Mouse (Mus musculus) spleen, adult 18-20 months (tissue): ENCODE results near the gene Gm49358.

ENCODE experiments used
- DNase-seq, 2 experiments: peaks; one replicate each; pipeline ENCODE4 v3.0.0; 2022; ENCODE audit warnings: mixed read lengths in 2 of 2

Gene Gm49358

GRCm38 (mm10) chr10:86778398-86779116, 14.8 kb downstream of the Gm49358 start, which contains the start of gene Nt5dc3:
Gene Nt5dc3, plus strand, starts transcription at chr10:86779005.
- peak; percentile 96 for DNase-seq

DNA sequence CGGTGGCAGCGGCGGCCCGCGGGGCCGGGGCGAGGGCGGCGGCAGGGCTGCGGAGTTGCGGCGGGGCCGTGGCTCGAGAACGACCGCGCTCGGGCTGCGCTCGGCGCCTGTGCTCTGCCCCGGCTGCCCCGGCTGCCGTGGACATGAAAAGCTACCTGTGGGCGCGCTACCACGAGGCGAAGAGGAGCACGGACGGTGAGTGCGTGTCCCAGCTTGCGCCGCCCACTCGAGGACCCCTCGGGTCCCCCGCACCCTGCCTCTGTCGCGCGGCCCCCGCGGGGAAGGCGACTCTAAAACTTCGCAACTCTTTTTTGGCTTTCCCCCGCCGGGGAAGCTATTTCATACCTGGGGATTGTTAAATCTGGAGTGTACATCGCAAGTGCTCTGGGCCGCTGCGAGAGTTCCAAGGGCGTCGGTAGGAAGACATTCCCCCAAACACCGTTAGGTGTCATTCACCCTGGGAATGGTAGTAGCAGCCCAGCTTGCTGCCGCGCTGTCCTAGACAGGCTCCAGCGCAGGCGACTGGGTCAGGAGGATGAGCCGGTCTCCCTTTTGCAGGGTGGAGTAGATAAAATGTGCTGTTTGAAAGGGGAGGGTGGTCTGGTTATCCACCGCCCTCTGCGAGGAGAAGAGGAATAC, 15.5 kb downstream of the Gm49358 start:
- no peak for DNase-seq

- no peak for DNase-seq
These were observed 16.2 kb downstream of the Gm49358 start for GRCm38 (mm10) chr10:86779816-86780500.

DNA sequence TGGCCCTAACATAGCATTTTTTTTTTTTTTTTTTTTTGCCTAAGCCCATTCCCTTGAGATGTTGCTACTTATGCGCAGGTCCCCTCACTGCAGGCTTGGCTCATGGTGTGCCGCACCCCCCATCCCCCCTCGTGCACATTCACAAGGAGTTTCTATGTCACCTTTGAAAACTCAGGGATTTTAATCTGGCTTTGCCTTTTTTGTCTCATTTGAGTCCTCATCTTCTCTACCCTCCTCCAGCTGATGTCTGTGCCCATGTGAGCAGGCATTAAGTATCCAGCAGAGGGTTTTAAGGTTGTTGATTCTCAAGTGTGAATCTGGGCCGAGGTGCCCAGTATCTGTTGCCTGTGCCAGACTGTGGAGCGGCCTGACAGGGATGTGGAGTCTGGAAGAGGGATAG, 17.9 kb downstream of the Gm49358 start:
- DNase-seq, result no peak

DNA sequence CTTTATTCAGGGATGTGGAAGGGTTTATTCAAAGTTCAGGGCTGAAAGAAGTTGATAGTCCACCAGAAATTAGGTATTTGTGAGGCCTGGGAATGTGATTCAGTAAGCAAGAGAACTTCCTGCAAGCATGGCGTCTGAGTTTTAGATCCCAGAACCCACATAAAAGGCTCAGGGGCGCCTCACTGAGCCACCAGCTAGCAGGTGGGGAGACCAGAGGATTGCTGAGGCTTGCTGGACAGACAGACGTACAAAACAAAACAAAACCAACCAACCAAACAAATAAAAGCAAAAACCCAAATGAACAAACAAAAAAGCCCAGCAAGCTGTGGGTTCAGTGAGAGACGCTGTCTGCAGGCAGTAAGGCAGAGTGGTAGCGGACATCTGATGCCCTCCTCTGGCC, 18.9 kb downstream of the Gm49358 start:
- DNase-seq, result no peak

- no peak for DNase-seq
These were observed 19.8 kb downstream of the Gm49358 start for GRCm38 (mm10) chr10:86783561-86783960.

GRCm38 (mm10) chr10:86784126-86784675, 20.4 kb downstream of the Gm49358 start:
- DNase-seq, result no peak

DNA sequence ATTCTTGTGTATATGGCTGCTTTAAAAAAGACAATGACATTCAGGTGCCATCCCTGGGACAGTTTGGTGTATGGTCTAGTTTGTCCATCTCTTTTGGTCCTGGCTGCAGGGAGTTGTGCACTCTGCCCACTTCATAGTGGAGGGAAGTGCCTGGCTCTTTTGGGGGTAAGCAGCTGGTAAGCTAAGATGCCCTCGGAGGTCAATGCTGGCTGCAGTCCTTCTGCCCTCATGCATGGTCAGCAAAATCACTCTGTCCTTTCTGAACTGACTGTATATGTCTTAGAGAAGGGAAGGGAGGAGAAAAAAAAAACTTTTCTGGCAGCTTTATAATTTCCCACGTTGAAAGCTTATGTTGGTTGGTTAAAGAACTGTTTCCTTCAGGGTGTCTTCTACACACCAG, 21.6 kb downstream of the Gm49358 start:
- no peak for DNase-seq

GRCm38 (mm10) chr10:86786083-86786482, 22.3 kb downstream of the Gm49358 start:
- no peak for DNase-seq

GRCm38 (mm10) chr10:86788193-86788592, 24.4 kb downstream of the Gm49358 start:
- DNase-seq, result no peak

DNA sequence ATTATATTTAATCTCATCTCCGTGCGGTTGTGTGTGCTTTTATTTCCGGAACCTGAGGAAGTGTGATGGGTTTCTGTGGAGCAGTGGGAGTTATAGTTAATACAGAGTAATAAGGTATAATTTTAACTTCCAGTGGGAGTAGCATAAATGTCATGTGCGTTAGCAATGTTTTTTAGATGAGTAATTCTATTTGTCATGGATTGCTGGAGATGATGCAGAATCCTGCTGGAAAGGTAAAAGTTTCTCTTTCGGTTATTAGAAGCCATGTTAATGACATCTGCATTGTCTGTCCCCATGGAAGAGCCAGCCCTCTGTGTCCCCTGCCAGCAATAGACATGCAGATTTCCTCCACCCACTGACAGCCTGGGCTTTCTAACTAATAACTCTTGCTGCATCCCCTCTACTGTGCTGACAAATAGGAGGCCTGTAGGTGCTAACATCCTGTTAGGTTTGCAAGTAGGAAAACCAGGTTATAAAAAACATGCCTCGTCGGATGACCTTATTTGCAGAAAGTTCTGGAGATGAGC, 25.4 kb downstream of the Gm49358 start:
- no peak for DNase-seq

- no peak for DNase-seq
These were observed 27.9 kb downstream of the Gm49358 start for GRCm38 (mm10) chr10:86791507-86792184.

DNA sequence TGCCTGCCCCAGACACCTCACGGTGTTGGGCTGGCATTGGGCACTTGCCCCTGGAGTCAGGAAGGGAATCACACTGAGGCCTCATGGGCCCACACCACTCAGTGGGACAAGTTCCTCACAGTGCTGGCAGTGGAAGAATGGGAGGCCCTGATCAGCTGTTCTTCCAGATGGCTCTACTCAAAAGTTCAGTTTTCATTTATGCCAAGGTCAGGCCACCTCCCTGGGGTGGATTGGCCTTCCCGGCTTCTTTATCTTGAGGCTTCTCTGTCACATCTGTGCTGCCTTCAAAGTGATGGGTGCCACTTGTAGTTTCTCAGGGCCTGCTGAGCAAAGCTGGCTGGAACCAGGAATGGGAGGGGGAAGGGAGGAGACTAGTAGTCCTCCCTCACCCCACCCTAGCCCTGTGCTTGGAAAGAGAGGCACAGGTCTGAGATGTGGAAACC, 29.8 kb downstream of the Gm49358 start:
- no peak for DNase-seq

- DNase-seq, result no peak
These were observed 30.4 kb downstream of the Gm49358 start for GRCm38 (mm10) chr10:86794196-86794595.

- DNase-seq, result no peak
These were observed 31.2 kb downstream of the Gm49358 start for GRCm38 (mm10) chr10:86794794-86795535.

- DNase-seq, result no peak
These were observed 32.4 kb downstream of the Gm49358 start for GRCm38 (mm10) chr10:86796073-86796741.

GRCm38 (mm10) chr10:86807362-86807761, 43.6 kb downstream of the Gm49358 start:
- no peak for DNase-seq

DNA sequence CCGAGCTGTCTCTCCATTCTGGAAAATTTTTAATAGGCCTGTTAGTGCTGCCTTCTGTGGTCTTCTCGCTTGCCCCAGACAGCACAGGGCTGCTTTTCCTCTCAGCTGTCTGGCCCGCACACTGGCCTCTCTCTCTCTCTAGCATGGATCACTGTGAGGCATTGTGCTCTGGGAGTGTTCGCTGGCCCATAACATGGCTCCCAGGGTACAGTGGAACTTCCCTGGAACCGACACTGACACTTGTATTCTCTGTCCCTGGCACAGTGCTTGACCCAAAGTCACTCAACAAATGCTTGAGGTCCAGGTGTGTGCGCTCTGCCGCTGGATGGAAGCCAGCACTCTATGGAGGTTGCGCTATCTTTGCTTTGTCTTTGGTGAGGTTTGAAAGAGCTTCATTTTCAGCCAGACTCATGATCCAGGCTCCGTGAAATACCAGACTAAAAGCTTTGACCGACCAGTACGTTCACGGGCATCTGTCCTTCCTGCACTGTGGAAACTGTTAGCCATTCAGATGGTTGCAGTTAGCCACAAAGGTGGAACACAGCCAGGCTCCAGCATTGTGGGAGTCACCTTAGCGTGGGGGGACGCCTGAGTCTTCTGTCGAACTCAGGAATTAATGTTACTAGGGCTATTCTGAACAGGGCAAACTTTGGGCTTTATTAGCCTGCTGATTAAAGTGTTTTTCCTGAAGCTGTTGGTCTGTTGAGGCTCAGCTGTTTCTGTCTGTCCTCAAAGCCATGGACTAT, 44.4 kb downstream of the Gm49358 start:
- DNase-seq, result no peak

GRCm38 (mm10) chr10:86810000-86810399, 46.2 kb downstream of the Gm49358 start:
- DNase-seq, result no peak

DNA sequence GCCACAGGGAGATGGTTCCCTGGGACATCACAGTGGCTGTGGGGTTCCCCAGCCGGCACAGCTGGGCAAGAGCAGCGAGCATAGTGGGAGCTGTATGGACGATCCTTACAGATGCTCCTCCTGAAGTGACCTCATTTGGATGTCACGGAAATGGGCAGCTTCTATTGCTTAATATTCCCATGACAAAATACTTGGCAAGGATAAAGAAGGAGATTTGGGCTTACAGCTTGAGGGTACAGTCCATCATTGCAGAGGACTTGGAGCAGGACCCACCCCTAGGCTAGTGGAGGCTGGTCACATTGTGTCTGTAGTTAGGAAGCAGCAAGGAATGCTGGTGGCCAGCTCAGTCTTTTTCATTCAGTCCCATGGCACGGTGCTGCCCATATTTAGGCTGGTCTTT, 46.8 kb downstream of the Gm49358 start:
- DNase-seq, result no peak
